Mouse (Mus musculus): ENCODE measurements around the gene Kri1.

GRCm38 (mm10) chr9:21335391-21335790 lies 47.6 kb upstream of the Kri1 start:
- TF ChIP-seq CTCF (IDR thresholded peaks at IDR 0.05; ENCODE audit: low read depth, low read length) (no peak), POLR2A (IDR thresholded peaks at IDR 0.05; ENCODE audit: extremely low read depth, insufficient read depth, low read length) (no peak)
